Mouse (Mus musculus) heart, embryonic 13.5 days (tissue): Measurements from ENCODE around the gene S1pr4. TPM values are rescaled to one million over a fixed set of nuclear protein-coding genes. Genes with fewer than 3 reads are reported as not detected.
A peak's percentile ranks its signal among the peaks of the same experiment; 100 is the strongest.

ENCODE experiments used
- ATAC-seq: fragments of 200-750 bp; cut with Nextera tagmentation; 2 replicates; pipeline ENCODE4 v1.8.0; 2017; ENCODE audit warnings: moderate TSS enrichment; ENCODE audit not compliant: insufficient number of reproducible peaks, low FRiP score, low TSS enrichment; ENCODE audit errors: extremely low read depth
- H3K27ac ChIP-seq: fragments of 300-500 bp; sonication (generic); replicated peaks from 2 replicates; pipeline ENCODE4 v1.5.1; 2015; ENCODE audit warnings: moderate library complexity, mild to moderate bottlenecking, inconsistent platforms
- H3K27me3 ChIP-seq: fragments of 300-500 bp; sonication (generic); replicated peaks from 2 replicates; pipeline ENCODE4 v1.6.1; 2015; ENCODE audit warnings: mild to moderate bottlenecking, inconsistent platforms
- H3K36me3 ChIP-seq: fragments of 300-500 bp; sonication (generic); 2 replicates; pipeline ENCODE4 v1.6.1; 2015; ENCODE audit warnings: mild to moderate bottlenecking, inconsistent platforms
- H3K4me1 ChIP-seq: fragments of 300-500 bp; sonication (generic); 2 replicates; pipeline ENCODE4 v1.6.1; 2015; ENCODE audit warnings: inconsistent platforms
- H3K4me2 ChIP-seq: fragments of 300-500 bp; sonication (generic); 2 replicates; pipeline ENCODE4 v1.6.1; 2015; ENCODE audit warnings: inconsistent platforms, mild to moderate bottlenecking, moderate library complexity
- H3K4me3 ChIP-seq: fragments of 300-500 bp; sonication (generic); 2 replicates; pipeline ENCODE4 v1.5.1; 2015; ENCODE audit warnings: moderate library complexity, mild to moderate bottlenecking, inconsistent platforms
- H3K9ac ChIP-seq: fragments of 300-500 bp; sonication (generic); 2 replicates; pipeline ENCODE4 v1.6.1; 2015; ENCODE audit warnings: inconsistent platforms, mild to moderate bottlenecking, moderate library complexity
- H3K9me3 ChIP-seq: fragments of 300-500 bp; sonication (generic); 2 replicates; pipeline ENCODE4 v1.6.1; 2016; ENCODE audit warnings: inconsistent platforms
- WGBS: fragments of 180-500 bp; shearing (Covaris S2); methylation state at CpG from one replicate; pipeline ENCODE4 v1.1.7; 2015; ENCODE audit warnings: mixed read lengths; 5-methylcytosine and 5-hydroxymethylcytosine counted together
- microRNA-seq: library from miRNA; unstranded; fragments of <30 nt; microRNA quantifications from one replicate; pipeline ENCODE4, GENCODE M21; 2016
- polyA plus RNA-seq: library from polyadenylated mRNA; unstranded; fragments of >200 nt; fragmentation: Nextera tagmentation; extraction: Ambion mirVana; gene quantifications from 2 replicates; pipeline ENCODE4 v1.2.1, GENCODE M21; 2015

The S1pr4 gene
- polyA plus RNA-seq, 1 experiment from 2014 or later, result 0.53 TPM

GRCm38 (mm10) chr10:81452237-81452946, 47.5 kb downstream of the S1pr4 start:
- Histone ChIP-seq H3K36me3 (no peaks in the 10 kb centered on the region), H3K4me2 (0 out of 2 replicates have a peak overlapping the region, but pooled peaks have one; percentile 9), H3K4me1 (peaks cover 9% of the 10 kb centered on the region), H3K4me3 (peak overlapping the region; percentile 8; the same call in 1 of the 2 replicates), H3K27me3 (peaks cover 90% of the 10 kb centered on the region), H3K27ac (no peak overlapping the region), H3K9me3 (no peaks in the 10 kb centered on the region), H3K9ac (peak overlapping the region; percentile 28; the same call in 1 of the 2 replicates)
- no peak for ATAC-seq
- 7% methylated on average over 36 of the region's 36 CpGs for WGBS

DNA sequence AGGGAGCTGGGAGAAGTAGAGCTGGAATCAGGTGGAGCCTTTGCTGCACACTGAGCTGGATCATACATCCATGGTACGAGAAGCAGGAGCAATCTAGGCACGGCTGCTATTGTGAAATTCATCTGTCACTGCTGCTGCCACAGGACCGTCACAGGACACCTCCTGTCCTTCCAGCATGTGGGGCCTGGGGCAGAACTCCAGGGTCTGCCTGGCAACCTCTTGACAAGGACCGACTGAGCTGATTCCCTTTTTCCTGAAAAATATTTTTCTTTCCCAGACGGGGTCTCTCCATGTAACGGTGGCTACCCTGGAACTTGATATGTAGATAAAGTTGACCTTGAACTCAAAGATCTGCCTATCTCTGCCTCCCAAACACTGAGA, 48.6 kb downstream of the S1pr4 start:
- ATAC-seq, result no peak
- Histone ChIP-seq H3K27ac (no peak overlapping the region), H3K9me3 (no peaks in the 10 kb centered on the region), H3K4me1 (peaks cover 9% of the 10 kb centered on the region), H3K4me3 (no peak overlapping the region), H3K27me3 (peaks cover 83% of the 10 kb centered on the region), H3K4me2 (no peak overlapping the region), H3K36me3 (no peaks in the 10 kb centered on the region), H3K9ac (0 out of 2 replicates have a peak overlapping the region, but pooled peaks have one; percentile 28)
- WGBS, result 37% methylated on average over 6 of the region's 6 CpGs

DNA sequence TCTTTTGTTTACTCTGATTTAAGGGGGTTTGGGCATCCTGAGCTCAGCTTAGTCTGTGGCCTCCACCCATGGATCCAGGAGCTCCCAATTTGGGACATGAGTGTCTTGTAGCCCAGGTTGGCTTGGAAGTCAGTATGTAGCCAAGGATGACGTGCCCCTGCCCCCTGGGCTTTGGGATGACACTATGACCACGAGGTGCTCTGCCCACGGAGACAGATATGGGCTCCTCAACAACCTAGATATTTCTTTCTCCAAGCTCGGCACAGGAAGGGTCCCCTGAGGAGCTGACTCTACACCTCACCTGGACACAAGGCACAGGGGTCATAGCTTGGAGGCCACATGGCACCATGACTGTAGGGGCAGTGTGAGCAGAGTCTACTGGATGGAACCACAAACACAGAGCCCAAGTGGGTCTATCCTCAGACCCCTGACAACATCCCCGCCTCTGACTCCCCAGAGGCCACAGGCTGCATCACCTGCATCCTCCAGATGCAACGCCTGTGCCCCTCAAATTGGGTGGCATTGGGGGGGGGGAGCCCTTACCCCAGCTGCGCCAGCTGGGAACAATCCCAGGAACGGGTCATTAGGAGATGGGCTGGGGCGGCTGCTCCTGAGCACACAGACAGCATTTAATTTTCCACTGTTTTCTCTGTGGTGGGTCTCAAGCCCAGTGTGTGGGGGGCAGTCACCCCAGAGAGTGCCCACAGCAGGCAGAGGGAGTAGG, 49.1 kb downstream of the S1pr4 start:
- Histone ChIP-seq H3K9ac (0 out of 2 replicates have a peak overlapping the region, but pooled peaks have one; percentile 28), H3K4me3 (no peak overlapping the region), H3K36me3 (no peaks in the 10 kb centered on the region), H3K4me1 (peaks cover 9% of the 10 kb centered on the region), H3K27me3 (peaks cover 81% of the 10 kb centered on the region), H3K4me2 (no peak overlapping the region), H3K27ac (no peak overlapping the region), H3K9me3 (no peaks in the 10 kb centered on the region)
- ATAC-seq, result no peak
- 48% methylated on average over 9 of the region's 9 CpGs for WGBS

DNA sequence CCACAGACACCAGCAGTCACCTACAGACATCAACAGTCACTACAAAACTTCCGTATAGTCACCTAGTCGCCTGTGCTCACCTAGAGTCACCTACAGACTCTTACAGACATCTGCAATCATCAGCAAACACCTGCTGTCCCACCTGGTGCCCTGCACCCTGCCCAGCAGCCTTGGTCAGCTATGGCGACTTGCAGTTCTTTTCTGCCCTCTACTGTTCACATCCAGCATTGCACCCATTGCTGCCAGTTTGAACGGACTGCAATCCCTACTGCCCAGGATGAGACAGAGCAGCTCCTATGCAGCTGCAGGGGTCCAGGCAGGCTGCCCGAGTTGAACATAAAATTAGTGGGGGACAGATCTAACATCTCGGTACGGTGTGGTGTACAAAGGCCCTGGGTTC, 49.8 kb downstream of the S1pr4 start:
- no peak overlapping the region for H3K4me2 ChIP-seq
- ATAC-seq, result no peak
- no peak overlapping the region for H3K9ac ChIP-seq
- no peak overlapping the region for H3K27ac ChIP-seq
- H3K4me3 ChIP-seq, result no peak overlapping the region
- 3% methylated on average over 7 of the region's 7 CpGs for WGBS
- peaks cover 74% of the 10 kb centered on the region for H3K27me3 ChIP-seq
- H3K4me1 ChIP-seq, result peaks cover 9% of the 10 kb centered on the region
- no peaks in the 10 kb centered on the region for H3K9me3 ChIP-seq
- no peaks in the 10 kb centered on the region for H3K36me3 ChIP-seq

Small RNAs within 50 kb of the gene (microRNA-seq; reads per million reads assigned to microRNA genes)
- not detected for gene Gm25595

Other genes with a start within 250 kb of the S1pr4 start
- 1.6 and 1.9 TPM in 2 replicates for gene Matk, start 247.2 kb downstream of the S1pr4 start, polyA plus RNA-seq
- 244 and 260 TPM in 2 replicates for gene Mrpl54, start 233.2 kb downstream of the S1pr4 start, polyA plus RNA-seq
- 45.4 and 51.4 TPM in 2 replicates for gene Apba3, start 233.2 kb downstream of the S1pr4 start, polyA plus RNA-seq
- 2.2 and 2.4 TPM in 2 replicates for gene Tjp3, start 208.6 kb downstream of the S1pr4 start, polyA plus RNA-seq
- 31.0 and 32.0 TPM in 2 replicates for gene Pip5k1c, start 207.2 kb downstream of the S1pr4 start, polyA plus RNA-seq
- 25.6 and 28.2 TPM in 2 replicates for gene Cactin, start 179.0 kb downstream of the S1pr4 start, polyA plus RNA-seq
- gene Tbxa2r, start 171.4 kb downstream of the S1pr4 start, polyA plus RNA-seq, result 13.6 and 14.7 TPM in 2 replicates
- gene Gipc3, start 156.9 kb downstream of the S1pr4 start, polyA plus RNA-seq, result 0.06 TPM in 1 of 2 replicates, not detected in the other
- gene Hmg20b, start 149.7 kb downstream of the S1pr4 start, polyA plus RNA-seq, result 81.9 and 90.9 TPM in 2 replicates
- 10.7 and 11.1 TPM in 2 replicates for gene Mfsd12, start 142.6 kb downstream of the S1pr4 start, polyA plus RNA-seq
- 0.98 and 1.1 TPM in 2 replicates for gene 4930404N11Rik, start 134.3 kb downstream of the S1pr4 start, polyA plus RNA-seq
- 72.2 and 78.1 TPM in 2 replicates for gene Fzr1, start 121.6 kb downstream of the S1pr4 start, polyA plus RNA-seq
- gene Dohh, start 115.7 kb downstream of the S1pr4 start, polyA plus RNA-seq, result 69.7 and 73.6 TPM in 2 replicates
- gene Gm48551, start 115.7 kb downstream of the S1pr4 start, polyA plus RNA-seq, result 2.1 and 2.3 TPM in 2 replicates
- gene Gm48552, start 111.1 kb downstream of the S1pr4 start, polyA plus RNA-seq, result 0.82 and 1.1 TPM in 2 replicates
- 2.7 and 3.1 TPM in 2 replicates for gene Smim24, start 107.1 kb downstream of the S1pr4 start, polyA plus RNA-seq
- 56.6 and 57.4 TPM in 2 replicates for gene Nfic, start 44.5 kb downstream of the S1pr4 start, polyA plus RNA-seq
- gene Celf5, start 17.4 kb downstream of the S1pr4 start, polyA plus RNA-seq, result 0.15 and 0.16 TPM in 2 replicates
- gene Ncln, start 3.7 kb downstream of the S1pr4 start, polyA plus RNA-seq, result 51.7 and 53.8 TPM in 2 replicates
- gene Gna15, start 24.1 kb upstream of the S1pr4 start, polyA plus RNA-seq, result 1.5 and 2.0 TPM in 2 replicates
- 59.0 and 62.7 TPM in 2 replicates for gene Gna11, start 45.1 kb upstream of the S1pr4 start, polyA plus RNA-seq
- 629 and 649 TPM in 2 replicates for gene Aes, start 59.4 kb upstream of the S1pr4 start, polyA plus RNA-seq
- gene Tle2, start 74.4 kb upstream of the S1pr4 start, polyA plus RNA-seq, result 23.4 and 26.4 TPM in 2 replicates
- 30.1 and 30.4 TPM in 2 replicates for gene Tle6, start 100.9 kb upstream of the S1pr4 start, polyA plus RNA-seq
- 0.44 and 0.64 TPM in 2 replicates for gene BC025920, start 106.1 kb upstream of the S1pr4 start, polyA plus RNA-seq
- gene Sirt6, start 127.7 kb upstream of the S1pr4 start, polyA plus RNA-seq, result 24.6 and 25.6 TPM in 2 replicates
- 10.3 and 10.6 TPM in 2 replicates for gene Ankrd24, start 128.4 kb upstream of the S1pr4 start, polyA plus RNA-seq
- 3.1 and 3.4 TPM in 2 replicates for gene Gm10778, start 148.9 kb upstream of the S1pr4 start, polyA plus RNA-seq
- gene Zfp433, start 204.7 kb upstream of the S1pr4 start, polyA plus RNA-seq, result 8.3 and 8.9 TPM in 2 replicates